Mouse (Mus musculus) spleen, postnatal 0 days (tissue): Measurements from ENCODE around the gene Pde7b. TPM values are rescaled to one million over a fixed set of nuclear protein-coding genes. Genes with fewer than 3 reads are reported as not detected.

Experiments
- polyA plus RNA-seq: library from polyadenylated mRNA; unstranded; fragments of >200 nt; fragmentation: Nextera tagmentation; extraction: Ambion mirVana; gene quantifications from 2 replicates; pipeline ENCODE4 v1.2.1, GENCODE M21; 2015

The Pde7b gene
- 1.5 and 1.8 TPM in 2 replicates for polyA plus RNA-seq

DNA sequence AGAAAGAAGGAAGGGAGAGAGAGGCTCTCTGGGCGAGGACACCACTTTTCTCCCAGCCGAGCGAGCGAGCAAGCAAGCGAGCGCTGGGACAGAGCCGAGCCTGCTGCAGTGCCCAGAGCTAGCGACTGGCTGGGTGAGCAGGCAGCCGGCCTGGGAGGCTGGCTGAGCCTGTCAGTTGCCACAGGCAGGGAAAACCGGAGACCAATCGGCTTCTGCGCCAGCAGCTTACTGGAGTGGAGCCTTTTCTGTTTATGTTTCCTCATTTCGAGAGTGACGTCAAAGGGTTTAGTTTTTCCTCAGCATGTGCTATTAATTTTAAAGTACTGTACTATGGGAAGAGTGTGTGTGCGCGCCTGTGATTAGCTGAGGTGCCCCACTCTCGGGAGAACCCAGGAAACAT is at the start of gene Pde7b:
Gene Pde7b (minus strand): TSS at position 173 of the 400 bp plus-strand sequence.

Other genes starting within 250 kb of the Pde7b start
- gene Ahi1, start 227.5 kb upstream of the Pde7b start, polyA plus RNA-seq = 6.4 and 6.7 TPM in 2 replicates